ENCODE assay signal across 8 mouse cellular contexts in the genomic region with DNA sequence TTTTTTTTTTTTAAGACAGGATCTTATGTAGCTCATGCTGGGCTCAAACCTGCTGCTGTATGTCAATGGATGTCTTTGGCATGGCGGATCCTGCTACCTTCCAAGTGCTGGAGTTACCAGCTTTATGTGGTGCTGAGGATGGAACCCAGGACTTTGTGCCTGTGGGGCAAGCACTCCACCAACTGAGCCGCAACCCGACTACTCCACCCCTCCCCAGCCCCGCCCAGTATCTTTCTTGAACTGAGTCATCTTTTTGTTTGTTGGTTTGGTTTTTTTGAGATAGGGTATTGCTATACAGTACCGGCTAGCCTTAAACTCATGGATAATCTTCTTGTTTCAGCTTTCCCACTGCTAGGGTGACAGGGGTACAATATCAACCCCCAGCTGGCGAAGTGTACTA. TPM values are rescaled to one million over a fixed set of nuclear protein-coding genes. Genes with fewer than 3 reads are reported as not detected.
DNase-seq lines count a peak whose midpoint lies in the region; ATAC-seq and TF ChIP-seq lines count a peak whose summit lies in the region.
"Had no signal": no experiment of that assay in that cellular context is flagged by ENCODE, and none has a peak within 500 bp of the region (broad histone marks: within the 10 kb centered on the region; RNA-seq: fewer than 3 reads in every experiment).

No protein-coding gene starts in this region.

- H3K27me3 ChIP-seq in heart, postnatal 0 days (ENCODE audit: control insufficient read depth, insufficient read depth, low read length): no peaks in the 10 kb centered on the region
- H3K27me3 ChIP-seq in heart, embryonic 10.5 days (ENCODE audit: insufficient read depth, poor library complexity, severe bottlenecking): no peaks in the 10 kb centered on the region
- no peaks in the 10 kb centered on the region for H3K27me3 ChIP-seq in CH12.LX (replicated peaks)
- H3K27me3 ChIP-seq in limb, embryonic 13.5 days: no peaks in the 10 kb centered on the region

- no peak for TF ChIP-seq POLR2A in CH12.LX (IDR thresholded peaks at IDR 0.05; ENCODE audit: low read depth, low read length)

- H3K79me2 ChIP-seq in CH12.LX (replicated peaks; ENCODE audit: control insufficient read depth, extremely low read depth, insufficient read depth, poor library complexity, severe bottlenecking): peaks cover 51% of the 10 kb centered on the region

- DNase-seq in heart, postnatal 0 days (ENCODE audit: low spot score): no peak
- no peak for DNase-seq in heart, embryonic 10.5 days (ENCODE audit: low spot score)
- DNase-seq in 416B (ENCODE audit: low read depth) (peak; percentile 18), CH12.LX (ENCODE audit: extremely low read depth) (no peak)
- no peak for DNase-seq in urinary bladder, postnatal 4 days (ENCODE audit: low spot score in 2 of 2)
- DNase-seq: spleen, adult 18-20 months had no signal

- in situ Hi-C loops in CH12.LX (cut with MboI; ENCODE audit: low pct_ligation_motif_present, low pct_unique_long_range_greater_than_20kb, low sequenced_read_pairs): no loop called here

- WGBS in heart, postnatal 0 days: 85% methylated on average over 6 of the region's 6 CpGs
- 89% methylated on average over 6 of the region's 6 CpGs for WGBS in heart, embryonic 10.5 days
- 94% methylated on average over 6 of the region's 6 CpGs for WGBS in limb, embryonic 13.5 days

- peak overlapping the region; percentile 86; the same call in 1 of the 2 replicates for H3K4me3 ChIP-seq in heart, postnatal 0 days (ENCODE audit: low read depth, low read length)
- no peak overlapping the region for H3K4me3 ChIP-seq in heart, embryonic 10.5 days
- no peak overlapping the region for H3K4me3 ChIP-seq in CH12.LX (replicated peaks in 1 of 3; ENCODE audit: low read depth in 2 of 3, low read length in 2 of 3, poor library complexity in 1 of 3)
- no peak overlapping the region; the same call in 1 of the 2 replicates for H3K4me3 ChIP-seq in limb, embryonic 13.5 days

- peak overlapping the region; percentile 86 for H3K4me2 ChIP-seq in heart, postnatal 0 days (ENCODE audit: low read depth, low read length)
- H3K4me2 ChIP-seq in CH12.LX (ENCODE audit: insufficient read depth, low read depth, poor library complexity, severe bottlenecking): peak overlapping the region; percentile 99
- peak overlapping the region; percentile 83; the same call in 1 of the 2 replicates for H3K4me2 ChIP-seq in limb, embryonic 13.5 days (replicated peaks)

- no peak for TF ChIP-seq EP300 in heart, postnatal 0 days (IDR thresholded peaks at IDR 0.05; ENCODE audit: low read depth)
- TF ChIP-seq EP300 in CH12.LX (IDR thresholded peaks at IDR 0.05; ENCODE audit: low read length): no peak

- peaks cover 13% of the 10 kb centered on the region for H3K4me1 ChIP-seq in heart, postnatal 0 days (ENCODE audit: control insufficient read depth, insufficient read depth)
- peaks cover 19% of the 10 kb centered on the region for H3K4me1 ChIP-seq in heart, embryonic 10.5 days
- H3K4me1 ChIP-seq in CH12.LX (ENCODE audit: control insufficient read depth in 1 of 2, insufficient read depth in 2 of 2): peaks cover 9 to 26% of the 10 kb centered on the region in 2 experiments
- H3K4me1 ChIP-seq in limb, embryonic 13.5 days: peaks cover 19% of the 10 kb centered on the region

- no peak for ATAC-seq in heart, postnatal 0 days (ENCODE audit: insufficient read depth, low read depth)
- ATAC-seq in limb, embryonic 13.5 days (ENCODE audit: low FRiP score, low read depth): no peak
- no peak for ATAC-seq in monocyte, adult 5-6 weeks (replicated peaks; ENCODE audit: insufficient number of reproducible peaks, low FRiP score, low TSS enrichment, poor library complexity, severe bottlenecking)

- TF ChIP-seq CTCF in heart, postnatal 0 days (IDR thresholded peaks at IDR 0.05; ENCODE audit: low read depth): no peak
- no peak for TF ChIP-seq CTCF in CH12.LX (conservative IDR thresholded peaks at IDR 0.05 in 1 of 2, IDR thresholded peaks at IDR 0.05 in 1 of 2; ENCODE audit: low read depth in 2 of 2, low read length in 2 of 2)

- H3K27ac ChIP-seq in heart, postnatal 0 days (ENCODE audit: low read depth): no peak overlapping the region
- H3K27ac ChIP-seq in heart, embryonic 10.5 days: no peak overlapping the region
- no peak overlapping the region for H3K27ac ChIP-seq in CH12.LX (ENCODE audit: insufficient read depth, low read depth)
- H3K27ac ChIP-seq in limb, embryonic 13.5 days: no peak overlapping the region

- dilution Hi-C loops in CH12.LX (cut with MboI; ENCODE audit: extremely low pct_ligation_motif_present, extremely low pct_unique_long_range_greater_than_20kb, low sequenced_read_pairs): no loop called here

- no peaks in the 10 kb centered on the region for H3K9me3 ChIP-seq in heart, postnatal 0 days (replicated peaks; ENCODE audit: control insufficient read depth, low read length)
- H3K9me3 ChIP-seq in heart, embryonic 10.5 days: no peaks in the 10 kb centered on the region
- no peaks in the 10 kb centered on the region for H3K9me3 ChIP-seq in CH12.LX (replicated peaks; ENCODE audit: low read length)
- H3K9me3 ChIP-seq in limb, embryonic 13.5 days: no peaks in the 10 kb centered on the region

- no peak for TF ChIP-seq RAD21 in CH12.LX (IDR thresholded peaks at IDR 0.05; ENCODE audit: low read depth, low read length)

- no peak overlapping the region for H3K9ac ChIP-seq in heart, postnatal 0 days (replicated peaks; ENCODE audit: low read depth, low read length)
- H3K9ac ChIP-seq in CH12.LX (ENCODE audit: insufficient read depth, low read depth): no peak overlapping the region; the same call in 1 of the 2 replicates
- no peak overlapping the region for H3K9ac ChIP-seq in limb, embryonic 13.5 days

- H3K36me3 ChIP-seq in heart, postnatal 0 days (replicated peaks; ENCODE audit: control insufficient read depth, insufficient read depth, low read length): peaks cover 42% of the 10 kb centered on the region
- peaks cover 52% of the 10 kb centered on the region for H3K36me3 ChIP-seq in heart, embryonic 10.5 days
- peaks cover 30 to 56% of the 10 kb centered on the region in 2 experiments for H3K36me3 ChIP-seq in CH12.LX (replicated peaks in 1 of 2; ENCODE audit: control insufficient read depth in 1 of 2, insufficient read depth in 1 of 2, low read length in 1 of 2)
- peaks cover 50% of the 10 kb centered on the region for H3K36me3 ChIP-seq in limb, embryonic 13.5 days

TF ChIP-seq in CH12.LX, 34 proteins besides CTCF, POLR2A, EP300 and RAD21 (continues in another document):
- no peak for TF ChIP-seq MXI1 (IDR thresholded peaks at IDR 0.05; ENCODE audit: low read depth, low read length)
- no peak for TF ChIP-seq NELFE (IDR thresholded peaks at IDR 0.05; ENCODE audit: low read depth, low read length)

RNA-seq across cellular contexts. Expression of gene Atp5j2, which starts 2.4 kb away (rescaled TPM):
- total RNA-seq in heart, postnatal 0 days (2014; rRNA removed; ENCODE audit: low replicate concordance): 517 and 525 TPM in 2 replicates
- polyA plus RNA-seq in heart, postnatal 0 days (2015; fragmentation: Nextera tagmentation; extraction: Ambion mirVana): 1,976 and 2,009 TPM in 2 replicates
- 717 and 837 TPM in 2 replicates for polyA plus RNA-seq in heart, embryonic 10.5 days (2016; fragmentation: Nextera tagmentation; extraction: Ambion mirVana)
- 440 and 469 TPM in 2 replicates for total RNA-seq in CH12.LX (2012; rRNA removed)
- 202 and 229 TPM in 2 replicates for total RNA-seq in CH12.LX (2014; rRNA removed)
- 327 and 397 TPM in 2 replicates for polyA plus RNA-seq in CH12.LX (2012; ENCODE audit: insufficient read length, low read depth)
- polyA plus RNA-seq in limb, embryonic 13.5 days (2015; fragmentation: Nextera tagmentation; extraction: Ambion mirVana): 649 and 683 TPM in 2 replicates
- total RNA-seq in monocyte, adult 5-6 weeks (2017): 94.3 to 131 TPM (median 97.4 TPM) in 3 replicates

RNA-seq across cellular contexts. Expression of gene Zkscan14, which starts 12.3 kb away (rescaled TPM):
- total RNA-seq in heart, postnatal 0 days (2014; rRNA removed; ENCODE audit: low replicate concordance): 9.8 and 13.8 TPM in 2 replicates
- polyA plus RNA-seq in heart, postnatal 0 days (2015; fragmentation: Nextera tagmentation; extraction: Ambion mirVana): 6.3 and 7.9 TPM in 2 replicates
- polyA plus RNA-seq in heart, embryonic 10.5 days (2016; fragmentation: Nextera tagmentation; extraction: Ambion mirVana): 6.1 TPM in 2 replicates
- total RNA-seq in CH12.LX (2012; rRNA removed) (11.5 and 12.1 TPM in 2 replicates), CH12.LX (2014; rRNA removed) (10.7 and 12.8 TPM in 2 replicates)
- 10.1 and 10.5 TPM in 2 replicates for polyA plus RNA-seq in CH12.LX (2012; ENCODE audit: insufficient read length, low read depth)
- polyA plus RNA-seq in limb, embryonic 13.5 days (2015; fragmentation: Nextera tagmentation; extraction: Ambion mirVana): 11.0 and 11.3 TPM in 2 replicates
- total RNA-seq in monocyte, adult 5-6 weeks (2017): 44.2 to 69.7 TPM (median 65.2 TPM) in 3 replicates

RNA-seq across cellular contexts. Expression of gene Zkscan5, which starts 14.9 kb away (rescaled TPM):
- total RNA-seq in heart, postnatal 0 days (2014; rRNA removed; ENCODE audit: low replicate concordance): 17.0 and 19.2 TPM in 2 replicates
- polyA plus RNA-seq in heart, postnatal 0 days (2015; fragmentation: Nextera tagmentation; extraction: Ambion mirVana): 7.8 and 8.6 TPM in 2 replicates
- 10.9 and 11.8 TPM in 2 replicates for polyA plus RNA-seq in heart, embryonic 10.5 days (2016; fragmentation: Nextera tagmentation; extraction: Ambion mirVana)
- total RNA-seq in CH12.LX (2012; rRNA removed) (5.6 and 6.2 TPM in 2 replicates), CH12.LX (2014; rRNA removed) (4.7 and 5.0 TPM in 2 replicates)
- 4.4 and 5.3 TPM in 2 replicates for polyA plus RNA-seq in CH12.LX (2012; ENCODE audit: insufficient read length, low read depth)
- 16.3 and 17.1 TPM in 2 replicates for polyA plus RNA-seq in limb, embryonic 13.5 days (2015; fragmentation: Nextera tagmentation; extraction: Ambion mirVana)
- total RNA-seq in monocyte, adult 5-6 weeks (2017): 6.5 to 10.6 TPM (median 9.0 TPM) in 3 replicates

RNA-seq across cellular contexts. Expression of gene Cpsf4, which starts 22.4 kb away (rescaled TPM):
- 20.0 and 21.5 TPM in 2 replicates for total RNA-seq in heart, postnatal 0 days (2014; rRNA removed; ENCODE audit: low replicate concordance)
- 14.5 and 14.9 TPM in 2 replicates for polyA plus RNA-seq in heart, postnatal 0 days (2015; fragmentation: Nextera tagmentation; extraction: Ambion mirVana)
- 38.8 and 53.3 TPM in 2 replicates for polyA plus RNA-seq in heart, embryonic 10.5 days (2016; fragmentation: Nextera tagmentation; extraction: Ambion mirVana)
- total RNA-seq in CH12.LX (2012; rRNA removed): 59.2 and 68.4 TPM in 2 replicates
- total RNA-seq in CH12.LX (2014; rRNA removed): 70.7 and 75.2 TPM in 2 replicates
- polyA plus RNA-seq in CH12.LX (2012; ENCODE audit: insufficient read length, low read depth): 54.6 and 56.3 TPM in 2 replicates
- polyA plus RNA-seq in limb, embryonic 13.5 days (2015; fragmentation: Nextera tagmentation; extraction: Ambion mirVana): 55.6 and 58.1 TPM in 2 replicates
- total RNA-seq in monocyte, adult 5-6 weeks (2017): 24.9 to 38.9 TPM (median 31.3 TPM) in 3 replicates

RNA-seq across cellular contexts. Expression of gene Ptcd1, which starts 22.5 kb away (rescaled TPM):
- 13.5 and 28.1 TPM in 2 replicates for total RNA-seq in heart, postnatal 0 days (2014; rRNA removed; ENCODE audit: low replicate concordance)
- polyA plus RNA-seq in heart, postnatal 0 days (2015; fragmentation: Nextera tagmentation; extraction: Ambion mirVana): 15.5 and 15.7 TPM in 2 replicates
- polyA plus RNA-seq in heart, embryonic 10.5 days (2016; fragmentation: Nextera tagmentation; extraction: Ambion mirVana): 14.6 and 15.0 TPM in 2 replicates
- total RNA-seq in CH12.LX (2012; rRNA removed) (13.9 and 15.3 TPM in 2 replicates), CH12.LX (2014; rRNA removed) (10.6 and 11.4 TPM in 2 replicates)
- polyA plus RNA-seq in CH12.LX (2012; ENCODE audit: insufficient read length, low read depth): 11.7 and 12.3 TPM in 2 replicates
- polyA plus RNA-seq in limb, embryonic 13.5 days (2015; fragmentation: Nextera tagmentation; extraction: Ambion mirVana): 19.2 and 20.2 TPM in 2 replicates
- total RNA-seq in monocyte, adult 5-6 weeks (2017): 14.4 to 20.3 TPM (median 16.1 TPM) in 3 replicates
